Mouse (Mus musculus) thymus, postnatal 0 days (tissue): ENCODE measurements at regions not wholly inside any gene's neighbourhood (a gene's known extent, or its start where the extent isn't known, plus 50 kb on each side); places are given as distances from the start of the nearest gene placed in this dataset. TPM values are rescaled to one million over a fixed set of nuclear protein-coding genes. Genes with fewer than 3 reads are reported as not detected.

Experiments
- DNase-seq: peaks from one replicate; pipeline ENCODE4 v3.0.0-alpha.2; 2015; ENCODE audit warnings: low spot score
- microRNA-seq: library from miRNA; unstranded; fragments of <30 nt; microRNA quantifications from one replicate; pipeline ENCODE4, GENCODE M21; 2016; ENCODE audit warnings: borderline number of aligned reads

DNA sequence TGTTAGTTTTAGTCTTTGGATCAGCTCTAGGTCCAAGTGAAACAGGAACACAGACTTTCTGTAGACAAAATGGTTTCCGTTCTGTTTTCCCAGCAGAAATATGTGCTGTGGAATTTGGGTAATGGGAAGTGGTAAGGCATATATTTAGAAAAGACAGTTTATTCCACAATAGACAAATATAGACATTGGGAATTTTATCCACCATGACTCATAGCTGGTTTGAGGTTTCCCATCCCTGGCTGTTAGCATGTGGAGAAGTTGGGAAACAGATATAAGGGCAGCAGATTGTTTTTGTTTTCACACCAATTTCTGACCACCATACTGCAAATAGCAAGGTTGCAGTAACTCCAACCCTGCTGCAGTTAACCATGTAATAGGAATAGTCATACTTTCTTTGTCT is 385.0 kb upstream of the Adam34 start:
- DNase-seq: no peak

- DNase-seq: no peak
These were observed 383.6 kb upstream of the Adam34 start for GRCm38 (mm10) chr8:44093491-44093890.

DNA sequence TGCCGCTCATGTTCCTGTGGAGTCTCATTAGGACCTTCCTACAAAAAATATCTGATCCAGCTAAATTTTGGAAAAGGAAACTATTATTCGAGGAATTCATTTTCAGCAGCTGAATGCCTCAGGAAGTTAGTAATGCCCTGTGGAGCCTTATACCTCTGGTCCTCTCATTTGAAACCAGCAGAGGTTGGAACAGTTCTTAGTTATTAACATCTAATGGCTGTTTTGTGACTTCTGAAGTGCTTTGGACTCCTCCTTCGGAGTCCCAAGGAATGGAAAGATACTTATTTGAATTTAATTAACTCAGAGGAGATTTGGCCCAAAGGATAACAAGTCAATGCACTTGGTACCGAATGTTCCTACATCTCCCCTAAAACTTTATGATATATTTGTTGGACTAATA is 372.2 kb upstream of the Adam34 start:
- DNase-seq: no peak

DNA sequence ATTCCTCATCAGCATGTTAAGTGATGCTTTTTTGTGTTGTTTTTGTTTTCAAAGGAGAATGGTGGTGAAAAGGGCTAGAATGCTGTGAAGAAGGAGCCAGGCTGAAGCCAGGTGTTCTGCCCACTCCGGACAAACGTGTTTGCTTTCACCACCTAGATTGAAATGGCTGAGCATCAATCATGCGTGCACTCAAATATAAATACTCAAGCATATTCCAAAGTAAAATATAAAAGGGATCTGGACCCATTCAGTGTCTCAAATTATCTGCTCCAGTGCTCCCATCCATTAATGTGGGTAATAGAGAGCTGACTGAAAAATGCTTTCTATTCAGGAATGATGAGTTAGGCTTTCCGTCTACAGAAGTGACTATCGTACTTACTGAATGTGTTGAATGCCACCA is 349.0 kb upstream of the Adam34 start:
- no peak for DNase-seq

GRCm38 (mm10) chr8:44042572-44043355 is 332.9 kb upstream of the Adam34 start:
- DNase-seq: no peak

DNA sequence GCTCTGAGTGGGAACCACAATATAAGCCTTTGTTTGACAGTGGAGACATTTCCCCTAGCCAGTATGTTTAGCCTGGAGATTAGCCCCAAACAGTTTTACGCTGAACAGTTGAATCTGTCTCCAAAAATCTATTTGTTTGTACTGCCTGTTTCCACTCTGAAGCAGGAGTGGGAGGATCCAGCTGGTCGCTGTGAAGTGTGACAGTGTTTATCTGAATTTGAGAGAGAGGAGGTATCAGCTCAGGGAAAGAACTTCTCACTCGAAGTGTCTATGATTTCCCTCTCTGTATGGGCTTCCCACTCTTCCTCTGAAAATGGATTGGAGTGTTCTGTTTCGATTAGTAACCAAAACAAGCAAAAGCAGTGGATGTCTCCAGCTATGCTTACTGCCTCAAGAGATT is 324.4 kb upstream of the Adam34 start:
- DNase-seq: no peak

DNA sequence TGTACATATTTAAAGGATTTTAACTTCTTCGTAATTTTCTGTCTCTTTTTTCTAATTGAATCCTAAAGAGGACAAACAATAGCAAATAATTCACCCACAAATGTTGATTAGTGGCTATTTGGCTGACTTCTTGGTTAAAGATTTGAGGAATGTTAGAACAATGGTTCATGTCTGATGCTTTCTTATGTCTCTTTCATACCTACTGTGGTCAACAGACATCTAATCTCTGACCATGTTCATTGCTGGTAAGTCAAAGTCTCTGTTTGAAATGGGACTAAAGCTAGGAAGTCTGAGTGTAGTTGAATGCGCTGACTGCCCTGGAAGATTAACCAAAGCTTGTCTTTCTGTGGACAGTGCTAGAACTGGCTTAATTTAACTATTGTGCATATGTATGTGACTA is 321.5 kb upstream of the Adam34 start:
- DNase-seq: no peak

- no peak for DNase-seq
These were observed 321.1 kb upstream of the Adam34 start for GRCm38 (mm10) chr8:44030972-44031371.

DNA sequence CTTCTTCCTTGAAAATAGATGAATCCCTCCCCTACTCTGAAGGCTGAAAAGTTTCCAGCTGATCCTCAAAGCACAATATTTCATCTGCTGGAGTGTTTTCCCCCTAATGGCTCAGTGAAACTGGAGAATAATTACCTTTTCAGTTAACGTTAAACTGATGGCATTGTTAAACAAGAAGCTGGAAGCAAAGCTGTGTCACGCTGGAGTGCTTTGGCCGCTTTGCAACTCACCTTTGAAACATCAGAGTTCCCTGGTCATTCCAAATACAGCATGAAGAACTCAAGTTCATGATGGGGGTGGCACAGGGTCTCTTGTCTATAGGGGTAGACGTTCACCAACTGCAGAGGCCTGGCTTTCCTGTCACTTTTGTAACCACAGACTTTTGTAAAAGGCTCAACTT is 317.9 kb upstream of the Adam34 start:
- no peak for DNase-seq

DNA sequence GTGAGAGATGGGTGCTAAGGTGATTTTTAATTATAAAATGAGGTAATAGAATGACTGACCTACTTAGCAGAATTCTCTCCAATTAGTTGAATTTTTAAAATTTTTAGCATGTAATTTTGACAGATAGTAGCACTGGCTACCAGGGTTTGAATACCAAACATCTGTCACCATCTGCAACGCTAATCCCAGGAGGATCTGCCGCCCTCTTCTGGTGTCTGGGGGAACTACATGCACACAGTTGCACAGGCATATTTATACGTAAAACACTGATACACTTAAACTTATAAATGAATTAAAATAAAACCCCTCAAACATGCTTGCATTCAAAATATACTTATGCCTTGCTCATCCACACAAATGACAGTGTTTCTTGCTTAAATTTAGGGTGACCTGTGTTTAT is 316.1 kb upstream of the Adam34 start:
- peak; percentile 6 for DNase-seq

GRCm38 (mm10) chr8:44024028-44024427 is 314.2 kb upstream of the Adam34 start:
- no peak for DNase-seq

Small RNAs in the stretch of these regions (microRNA-seq; reads per million reads assigned to microRNA genes)
- not detected for gene Gm24591
